Comparison of ENCODE assay signal across 19 mouse cellular contexts in genomic region chr4:81624111-81624510, GRCm38 (mm10).
"Had no signal": no experiment of that assay in that cellular context is flagged by ENCODE, and none has a peak within 500 bp of the region (broad histone marks: within the 10 kb centered on the region; RNA-seq: fewer than 3 reads in every experiment).

No protein-coding gene starts in this region.

- H3K27ac ChIP-seq: midbrain, embryonic 10.5 days; midbrain, embryonic 12.5 days; neural tube, embryonic 13.5 days; neural tube, embryonic 15.5 days had no signal

- ATAC-seq: midbrain, embryonic 16.5 days had no signal

- H3K9me3 ChIP-seq: midbrain, embryonic 10.5 days; midbrain, embryonic 12.5 days; neural tube, embryonic 13.5 days; neural tube, embryonic 15.5 days had no signal

- H3K27me3 ChIP-seq: midbrain, embryonic 12.5 days; neural tube, embryonic 13.5 days; neural tube, embryonic 15.5 days had no signal

- H3K36me3 ChIP-seq: midbrain, embryonic 10.5 days; midbrain, embryonic 12.5 days; neural tube, embryonic 13.5 days; neural tube, embryonic 15.5 days had no signal

- H3K4me3 ChIP-seq: midbrain, embryonic 10.5 days; midbrain, embryonic 12.5 days; myocyte; neural tube, embryonic 13.5 days; neural tube, embryonic 15.5 days had no signal

- DNase-seq: lung, adult 18-20 months; lung, embryonic 14.5 days; lung, postnatal 10 days; lung, postnatal 4 days; midbrain, embryonic 14.5 days; retina, postnatal 1 day; right cerebral cortex, adult 18-20 months; right cerebral cortex, postnatal 25 days; right cerebral cortex, postnatal 4 days; spleen, adult 18-20 months; thymus, adult 18-20 months; thymus, postnatal 14 days; thymus, postnatal 36 days had no signal

- H3K9ac ChIP-seq: lung, embryonic 14.5 days; midbrain, embryonic 12.5 days; neural tube, embryonic 13.5 days; neural tube, embryonic 15.5 days had no signal

- H3K4me2 ChIP-seq: lung, embryonic 14.5 days; midbrain, embryonic 12.5 days; neural tube, embryonic 13.5 days; neural tube, embryonic 15.5 days had no signal
